Mouse (Mus musculus) forebrain, embryonic 13.5 days (tissue): Measurements from ENCODE around the gene Ube2m. TPM values are rescaled to one million over a fixed set of nuclear protein-coding genes. Genes with fewer than 3 reads are reported as not detected.

ENCODE experiments used
- ATAC-seq: fragments of 200-750 bp; cut with Nextera tagmentation; 2 replicates; pipeline ENCODE4 v1.8.0; 2017
- H3K27ac ChIP-seq: fragments of 300-500 bp; sonication (generic); 2 replicates; pipeline ENCODE4 v1.5.1; 2015; ENCODE audit warnings: inconsistent platforms, mild to moderate bottlenecking, moderate library complexity
- H3K27me3 ChIP-seq: fragments of 300-500 bp; sonication (generic); 2 replicates; pipeline ENCODE4 v1.6.1; 2015; ENCODE audit warnings: mild to moderate bottlenecking, inconsistent platforms
- H3K36me3 ChIP-seq: fragments of 300-500 bp; sonication (generic); 2 replicates; pipeline ENCODE4 v1.6.1; 2015; ENCODE audit warnings: mild to moderate bottlenecking, inconsistent platforms; ENCODE audit not compliant: poor library complexity, severe bottlenecking
- H3K4me1 ChIP-seq: fragments of 300-500 bp; sonication (generic); 2 replicates; pipeline ENCODE4 v1.6.1; 2015; ENCODE audit warnings: inconsistent platforms
- H3K4me2 ChIP-seq: fragments of 300-500 bp; sonication (generic); 2 replicates; pipeline ENCODE4 v1.6.1; 2015; ENCODE audit warnings: inconsistent platforms, mild to moderate bottlenecking, moderate library complexity
- H3K4me3 ChIP-seq: fragments of 300-500 bp; sonication (generic); 2 replicates; pipeline ENCODE4 v1.5.1; 2015; ENCODE audit warnings: mild to moderate bottlenecking, inconsistent platforms
- H3K9ac ChIP-seq: fragments of 300-500 bp; sonication (generic); 2 replicates; pipeline ENCODE4 v1.6.1; 2015; ENCODE audit warnings: mild to moderate bottlenecking, inconsistent platforms
- H3K9me3 ChIP-seq: fragments of 300-500 bp; sonication (generic); replicated peaks from 2 replicates; pipeline ENCODE4 v1.6.1; 2016; ENCODE audit warnings: inconsistent platforms
- WGBS: fragments of 180-500 bp; shearing (Covaris S2); methylation state at CpG from one replicate; pipeline ENCODE4 v1.1.7; 2015; 5-methylcytosine and 5-hydroxymethylcytosine counted together
- polyA plus RNA-seq: library from polyadenylated mRNA; unstranded; fragments of >200 nt; fragmentation: Nextera tagmentation; extraction: Ambion mirVana; gene quantifications from 2 replicates; pipeline ENCODE4 v1.2.1, GENCODE M21; 2015

Gene Ube2m
- polyA plus RNA-seq, 1 experiment from 2014 or later: 53.7 TPM

GRCm38 (mm10) chr7:13010005-13010908 is 27.8 kb downstream of the Ube2m start, which contains the start of gene Zbtb45:
Gene Zbtb45 (minus strand): TSS chr7:13010034.
- ATAC-seq: no peak
- peak within 1 kb of the TSS; percentile 69 for H3K4me3 ChIP-seq
- WGBS: 11% methylated on average over 26 of the region's 26 CpGs

GRCm38 (mm10) chr7:13009143-13010004 is 28.7 kb downstream of the Ube2m start:
- H3K27me3 ChIP-seq: 0 out of 2 replicates have a peak, but pooled peaks cover 3% of the 10 kb centered on the region
- H3K9ac ChIP-seq: peak overlapping the region; percentile 84
- ATAC-seq: peak; percentile 93
- peak overlapping the region; percentile 69 for H3K4me3 ChIP-seq
- no peaks in the 10 kb centered on the region for H3K9me3 ChIP-seq
- H3K4me1 ChIP-seq: peaks cover 26% of the 10 kb centered on the region
- H3K27ac ChIP-seq: peak overlapping the region; percentile 94
- WGBS: under 1% methylated on average over 42 of the region's 42 CpGs
- H3K4me2 ChIP-seq: peak overlapping the region; percentile 74
- peaks cover 34% of the 10 kb centered on the region for H3K36me3 ChIP-seq

More at GRCm38 (mm10) chr7:13010005-13010908, 27.8 kb downstream of the Ube2m start, which contains the start of gene Zbtb45:
- peak within 1 kb of the TSS; percentile 74 for H3K4me2 ChIP-seq
- H3K4me1 ChIP-seq: peaks cover 26% of the 10 kb centered on the region
- peak within 1 kb of the TSS; percentile 94 for H3K27ac ChIP-seq
- H3K27me3 ChIP-seq: 0 out of 2 replicates have a peak, but pooled peaks cover 3% of the 10 kb centered on the region
- H3K9ac ChIP-seq: peak within 1 kb of the TSS; percentile 84
- peaks cover 28% of the 10 kb centered on the region for H3K36me3 ChIP-seq
- no peaks in the 10 kb centered on the region for H3K9me3 ChIP-seq

- Histone ChIP-seq H3K27ac (no peak overlapping the region), H3K9ac (peak overlapping the region; percentile 84), H3K4me1 (peaks cover 26% of the 10 kb centered on the region), H3K9me3 (no peaks in the 10 kb centered on the region), H3K4me3 (peak overlapping the region; percentile 4; the same call in 1 of the 2 replicates), H3K27me3 (0 out of 2 replicates have a peak, but pooled peaks cover 3% of the 10 kb centered on the region), H3K36me3 (peaks cover 45% of the 10 kb centered on the region), H3K4me2 (peak overlapping the region; percentile 74)
- no peak for ATAC-seq
- 37% methylated on average over 57 of the region's 57 CpGs for WGBS
These were observed 30.6 kb downstream of the Ube2m start for GRCm38 (mm10) chr7:13007341-13008092.

GRCm38 (mm10) chr7:13006531-13006930 is 31.5 kb downstream of the Ube2m start:
- ATAC-seq: no peak
- no peak overlapping the region for H3K9ac ChIP-seq
- H3K27me3 ChIP-seq: 0 out of 2 replicates have a peak, but pooled peaks cover 3% of the 10 kb centered on the region
- H3K4me3 ChIP-seq: no peak overlapping the region
- H3K36me3 ChIP-seq: peaks cover 45% of the 10 kb centered on the region
- no peak overlapping the region for H3K4me2 ChIP-seq
- no peaks in the 10 kb centered on the region for H3K9me3 ChIP-seq
- H3K4me1 ChIP-seq: peaks cover 26% of the 10 kb centered on the region
- WGBS: 89% methylated on average over 10 of the region's 10 CpGs
- H3K27ac ChIP-seq: no peak overlapping the region

DNA sequence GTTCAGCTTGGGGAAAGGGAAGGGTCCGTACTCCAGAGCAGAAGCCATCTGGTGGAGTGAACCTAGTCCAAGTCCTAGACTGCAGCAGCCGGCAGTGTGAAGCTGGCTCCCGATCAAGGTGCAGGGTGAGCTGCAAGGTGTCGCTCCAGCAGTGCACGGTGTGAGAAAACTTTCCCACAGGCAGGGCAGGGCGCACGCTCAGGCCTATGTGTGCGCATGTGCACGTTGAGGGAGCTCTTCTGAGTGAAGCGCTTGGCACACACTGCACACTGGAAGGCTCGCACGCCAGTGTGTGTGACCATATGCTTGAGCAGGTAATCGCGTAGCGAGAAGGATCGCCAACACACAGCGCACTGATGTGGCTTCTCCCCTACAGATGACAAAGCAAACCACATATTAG is 32.1 kb downstream of the Ube2m start:
- WGBS: 84% methylated on average over 17 of the region's 17 CpGs
- H3K4me2 ChIP-seq: no peak overlapping the region
- 0 out of 2 replicates have a peak, but pooled peaks cover 3% of the 10 kb centered on the region for H3K27me3 ChIP-seq
- H3K4me3 ChIP-seq: no peak overlapping the region
- no peak overlapping the region for H3K27ac ChIP-seq
- no peak for ATAC-seq
- H3K9me3 ChIP-seq: no peaks in the 10 kb centered on the region
- peaks cover 26% of the 10 kb centered on the region for H3K4me1 ChIP-seq
- 0 out of 2 replicates have a peak overlapping the region, but pooled peaks have one; percentile 22 for H3K9ac ChIP-seq
- H3K36me3 ChIP-seq: peaks cover 45% of the 10 kb centered on the region

DNA sequence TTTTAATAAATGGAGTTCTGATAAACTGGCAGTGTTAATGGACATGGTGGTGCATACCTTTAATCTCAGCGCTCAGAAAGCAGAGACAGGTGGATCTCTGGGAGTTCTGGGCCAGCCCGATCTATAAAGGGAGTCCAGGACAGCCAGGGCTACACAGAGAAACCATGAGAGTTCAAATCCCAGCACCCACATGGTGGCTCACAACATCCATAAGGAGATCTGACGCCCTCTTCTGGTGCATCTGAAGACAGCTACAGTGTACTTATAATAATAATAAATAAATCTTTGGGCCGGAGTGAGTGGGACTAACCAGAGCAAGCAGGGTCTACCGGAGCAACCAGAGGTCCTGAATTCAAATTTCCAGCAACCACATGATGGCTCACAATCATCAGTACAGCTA is 34.7 kb downstream of the Ube2m start:
- Histone ChIP-seq H3K4me2 (no peak overlapping the region), H3K9ac (no peak overlapping the region), H3K36me3 (peaks cover 45% of the 10 kb centered on the region), H3K9me3 (no peaks in the 10 kb centered on the region), H3K4me1 (peaks cover 14% of the 10 kb centered on the region), H3K27me3 (0 out of 2 replicates have a peak, but pooled peaks cover 3% of the 10 kb centered on the region), H3K4me3 (no peak overlapping the region), H3K27ac (no peak overlapping the region)
- WGBS: 77% methylated on average over 5 of the region's 5 CpGs
- no peak for ATAC-seq

- 85% methylated on average over 1 of the region's 1 CpGs for WGBS
- no peaks in the 10 kb centered on the region; the same call in 1 of the 2 replicates for H3K27me3 ChIP-seq
- H3K4me3 ChIP-seq: no peak overlapping the region
- no peak for ATAC-seq
- no peaks in the 10 kb centered on the region for H3K9me3 ChIP-seq
- H3K9ac ChIP-seq: no peak overlapping the region
- peaks cover 29% of the 10 kb centered on the region for H3K36me3 ChIP-seq
- no peaks in the 10 kb centered on the region for H3K4me1 ChIP-seq
- H3K27ac ChIP-seq: no peak overlapping the region
- H3K4me2 ChIP-seq: no peak overlapping the region
These were observed 36.5 kb downstream of the Ube2m start for GRCm38 (mm10) chr7:13001584-13001983.

DNA sequence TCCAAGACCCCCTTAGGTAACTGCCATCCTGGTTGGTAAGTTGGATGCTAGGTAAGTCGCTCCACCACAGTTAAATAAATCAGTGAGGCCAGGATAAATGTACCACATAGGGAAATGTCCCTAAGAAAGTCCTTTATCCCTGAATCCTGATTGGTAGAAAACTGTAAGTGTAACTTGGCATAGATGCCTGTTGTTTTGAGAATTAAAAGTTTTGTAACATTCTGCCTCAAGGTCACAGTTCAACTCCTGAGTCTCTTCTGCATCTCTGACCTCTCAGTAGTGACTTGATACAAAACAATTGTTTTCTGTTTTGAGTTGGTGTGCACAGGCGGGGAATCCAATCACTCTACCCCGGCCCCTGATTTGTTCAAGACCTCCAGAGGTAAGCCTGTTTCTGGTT is 39.2 kb downstream of the Ube2m start, which contains the start of gene Trim28:
Trim28 (plus strand) TSS at position 264 of the 400 bp plus-strand sequence.
- no peaks in the 10 kb centered on the region for H3K4me1 ChIP-seq
- peaks cover 7% of the 10 kb centered on the region; the same call in 1 of the 2 replicates for H3K36me3 ChIP-seq
- no peak within 1 kb of the TSS for H3K9ac ChIP-seq
- no peak for ATAC-seq
- no peaks in the 10 kb centered on the region; the same call in 1 of the 2 replicates for H3K27me3 ChIP-seq
- H3K4me2 ChIP-seq: no peak within 1 kb of the TSS
- H3K27ac ChIP-seq: no peak within 1 kb of the TSS
- no peak within 1 kb of the TSS for H3K4me3 ChIP-seq
- no peaks in the 10 kb centered on the region for H3K9me3 ChIP-seq
- WGBS: 87% methylated on average over 3 of the region's 3 CpGs

- H3K27ac ChIP-seq: no peak within 1 kb of the TSS
- no peaks in the 10 kb centered on the region for H3K4me1 ChIP-seq
- no peak for ATAC-seq
- no peaks in the 10 kb centered on the region; the same call in 1 of the 2 replicates for H3K27me3 ChIP-seq
- no peak within 1 kb of the TSS for H3K4me2 ChIP-seq
- 80% methylated on average over 5 of the region's 5 CpGs for WGBS
- no peaks in the 10 kb centered on the region for H3K36me3 ChIP-seq
- H3K4me3 ChIP-seq: no peak within 1 kb of the TSS
- H3K9me3 ChIP-seq: no peaks in the 10 kb centered on the region
- H3K9ac ChIP-seq: no peak within 1 kb of the TSS
These were observed 40.0 kb downstream of the Ube2m start, which contains the start of gene Slc27a5 for GRCm38 (mm10) chr7:12998053-12998452. Gene Slc27a5 (minus strand): TSS chr7:12998192.

DNA sequence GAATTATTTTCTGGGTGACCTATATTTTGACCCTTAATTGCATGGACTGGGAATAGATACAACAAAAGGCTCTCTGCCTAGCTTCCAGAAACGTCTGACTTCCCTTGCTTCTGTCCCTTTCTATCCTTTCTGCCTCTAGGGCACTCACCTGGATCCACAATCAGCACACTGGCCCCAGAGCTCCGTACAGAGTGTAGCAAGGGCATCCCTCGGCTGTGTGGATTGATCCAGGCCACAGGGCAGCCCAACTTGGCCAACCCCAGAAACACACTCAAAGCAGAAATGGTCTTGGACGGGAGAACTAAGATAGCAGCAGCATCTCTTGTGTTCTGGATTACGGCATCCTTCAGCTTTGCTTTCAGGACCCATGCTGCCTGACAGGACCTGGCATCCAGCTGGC is 40.8 kb downstream of the Ube2m start:
- Histone ChIP-seq H3K27me3 (no peaks in the 10 kb centered on the region; the same call in 1 of the 2 replicates), H3K4me3 (no peak overlapping the region), H3K36me3 (no peaks in the 10 kb centered on the region), H3K4me1 (no peaks in the 10 kb centered on the region), H3K9ac (no peak overlapping the region), H3K27ac (no peak overlapping the region), H3K9me3 (no peaks in the 10 kb centered on the region), H3K4me2 (no peak overlapping the region)
- no peak for ATAC-seq
- WGBS: 73% methylated on average over 5 of the region's 5 CpGs

- no peaks in the 10 kb centered on the region for H3K36me3 ChIP-seq
- ATAC-seq: no peak
- H3K9me3 ChIP-seq: no peaks in the 10 kb centered on the region
These were observed 42.2 kb downstream of the Ube2m start for GRCm38 (mm10) chr7:12995862-12996261.

More at GRCm38 (mm10) chr7:12995862-12996261, 42.2 kb downstream of the Ube2m start:
- H3K27ac ChIP-seq: no peak overlapping the region
- H3K4me2 ChIP-seq: no peak overlapping the region
- no peaks in the 10 kb centered on the region for H3K4me1 ChIP-seq
- H3K27me3 ChIP-seq: no peaks in the 10 kb centered on the region; the same call in 1 of the 2 replicates
- no peak overlapping the region for H3K4me3 ChIP-seq
- no peak overlapping the region for H3K9ac ChIP-seq
